Mouse (Mus musculus) ovary, adult 10 weeks (tissue): ENCODE data around the gene Eddm3b. TPM values are rescaled to one million over a fixed set of nuclear protein-coding genes. Genes with fewer than 3 reads are reported as not detected.

ENCODE experiments used
- polyA plus RNA-seq: library from polyadenylated mRNA; stranded (reverse); fragments of 350-450 nt; fragmentation: Illumina TruSeq; extraction: RNeasy Lipid Tissue Mini Kit (QIAGEN cat#74804); gene quantifications from one replicate; pipeline ENCODE4 v1.2.3, GENCODE M21; 2014

Gene Eddm3b
- polyA plus RNA-seq, result 0.54 TPM

GRCm38 (mm10) chr14:51113916-51114560, at the start of gene Eddm3b:
Gene Eddm3b (plus strand): TSS chr14:51114426.

GRCm38 (mm10) chr14:51074335-51074734, 39.9 kb upstream of the Eddm3b start, which contains the start of gene Olfr750:
Gene Olfr750 (minus strand): TSS chr14:51074435.

GRCm38 (mm10) chr14:51090921-51091900, 23.0 kb upstream of the Eddm3b start, which contains the start of the genes Rnase4 and Ang:
Gene Rnase4 (plus strand): TSS chr14:51091077.
Gene Ang (plus strand): TSS chr14:51091150.

GRCm38 (mm10) chr14:51146685-51147084, 32.5 kb downstream of the Eddm3b start, which contains the start of gene Rnase1:
Gene Rnase1 (minus strand): TSS chr14:51146785.

GRCm38 (mm10) chr14:51161976-51162375, 47.8 kb downstream of the Eddm3b start, which contains the start of gene Rnase2b:
Gene Rnase2b (plus strand): TSS chr14:51162260.

Other genes with a start within 250 kb of the Eddm3b start
- gene Tep1, start 243.9 kb upstream of the Eddm3b start, polyA plus RNA-seq, result 6.2 TPM
- gene Klhl33, start 216.9 kb upstream of the Eddm3b start, polyA plus RNA-seq, result 0.46 TPM
- gene Osgep, start 189.5 kb upstream of the Eddm3b start, polyA plus RNA-seq, result 14.7 TPM
- gene Apex1, start 189.5 kb upstream of the Eddm3b start, polyA plus RNA-seq, result 27.8 TPM
- 10.7 TPM for gene Pip4p1, start 183.6 kb upstream of the Eddm3b start, polyA plus RNA-seq
- 37.1 TPM for gene Pnp, start 183.3 kb upstream of the Eddm3b start, polyA plus RNA-seq
- not detected for gene Gm49342, start 169.9 kb upstream of the Eddm3b start, polyA plus RNA-seq
- gene Pnp2, start 158.4 kb upstream of the Eddm3b start, polyA plus RNA-seq, result not detected
- 1.4 TPM for gene Rnase10, start 106.7 kb upstream of the Eddm3b start, polyA plus RNA-seq
- gene Rnase9, start 72.6 kb upstream of the Eddm3b start, polyA plus RNA-seq, result not detected
- not detected for gene Rnase11, start 64.3 kb upstream of the Eddm3b start, polyA plus RNA-seq
- gene Rnase12, start 56.8 kb upstream of the Eddm3b start, polyA plus RNA-seq, result not detected
- gene Olfr750, start 40.0 kb upstream of the Eddm3b start, polyA plus RNA-seq, result not detected
- 184 TPM for gene Rnase4, start 23.3 kb upstream of the Eddm3b start, polyA plus RNA-seq
- 4.8 TPM for gene Ang, start 23.3 kb upstream of the Eddm3b start, polyA plus RNA-seq
- gene Rnase6, start 9.5 kb downstream of the Eddm3b start, polyA plus RNA-seq, result 5.0 TPM
- 1.7 TPM for gene Rnase1, start 32.4 kb downstream of the Eddm3b start, polyA plus RNA-seq
- gene Rnase2b, start 47.8 kb downstream of the Eddm3b start, polyA plus RNA-seq, result not detected
- gene Ang2, start 84.7 kb downstream of the Eddm3b start, polyA plus RNA-seq, result not detected
- not detected for gene Ear14, start 89.0 kb downstream of the Eddm3b start, polyA plus RNA-seq
- not detected for gene Rnase2a, start 141.7 kb downstream of the Eddm3b start, polyA plus RNA-seq
- not detected for gene Gm7247, start 247.3 kb downstream of the Eddm3b start, polyA plus RNA-seq